Mouse (Mus musculus): Measurements from ENCODE around the gene Tas2r122. TPM values are rescaled to one million over a fixed set of nuclear protein-coding genes. Genes with fewer than 3 reads are reported as not detected.
"Not testable (repeated sequence)": the region's sequence is repeated elsewhere in the genome, so short reads cannot be mapped to it uniquely, and the experiment has no call there.

Tas2r122 gene
- not detected in 2 replicates for polyA plus RNA-seq (2015; fragmentation: Nextera tagmentation; extraction: Ambion mirVana)

DNA sequence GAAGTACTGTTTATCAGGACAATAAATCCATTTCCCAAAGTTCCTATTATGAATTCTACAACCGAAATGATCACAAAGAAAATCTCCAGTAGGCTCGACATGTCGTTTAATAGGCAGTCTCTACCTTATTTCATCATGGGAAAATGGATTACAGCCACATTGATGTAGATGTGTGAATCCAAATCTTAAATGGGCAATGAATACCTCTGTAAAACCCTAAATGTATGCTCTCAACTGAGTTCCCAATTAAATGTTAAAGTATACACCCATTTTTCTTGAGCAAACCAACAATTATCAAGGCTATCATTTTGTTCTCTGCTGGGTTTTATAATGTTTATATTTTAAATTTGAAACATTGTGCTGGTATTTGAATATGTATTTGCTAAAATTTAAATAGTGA, at the start of gene Tas2r122:
Tas2r122 (minus strand) TSS at position 101 of the 400 bp plus-strand sequence.
- Histone ChIP-seq H3K9me3 (replicated peaks) (no peaks in the 10 kb centered on the region), H3K4me3 (no peak within 1 kb of the TSS), H3K4me1 (replicated peaks) (no peaks in the 10 kb centered on the region), H3K27ac (no peak within 1 kb of the TSS), H3K27me3 (no peaks in the 10 kb centered on the region), H3K9ac (no peak within 1 kb of the TSS), H3K4me2 (no peak within 1 kb of the TSS), H3K36me3 (no peaks in the 10 kb centered on the region)
- 67% methylated on average over 3 of the region's 3 CpGs for WGBS
- ATAC-seq (replicated peaks; ENCODE audit: insufficient number of reproducible peaks, insufficient read depth, low FRiP score, low read depth), result no peak

GRCm38 (mm10) chr6:132754430-132754829, 42.7 kb upstream of the Tas2r122 start, which contains the start of gene Tas2r124:
Gene Tas2r124 (plus strand): TSS chr6:132754730.
- no peaks in the 10 kb centered on the region for H3K27me3 ChIP-seq
- no peak for ATAC-seq (replicated peaks; ENCODE audit: insufficient number of reproducible peaks, insufficient read depth, low FRiP score, low read depth)

GRCm38 (mm10) chr6:132750206-132750605, 38.5 kb upstream of the Tas2r122 start:
- H3K36me3 ChIP-seq, result no peaks in the 10 kb centered on the region
- no peak overlapping the region for H3K4me3 ChIP-seq
- 52% methylated on average over 2 of the region's 2 CpGs for WGBS
- H3K27me3 ChIP-seq, result no peaks in the 10 kb centered on the region
- no peak overlapping the region for H3K27ac ChIP-seq
- no peaks in the 10 kb centered on the region for H3K4me1 ChIP-seq (replicated peaks)
- H3K4me2 ChIP-seq, result no peak overlapping the region
- H3K9me3 ChIP-seq (replicated peaks), result no peaks in the 10 kb centered on the region
- ATAC-seq (replicated peaks; ENCODE audit: insufficient number of reproducible peaks, insufficient read depth, low FRiP score, low read depth), result 0 out of 2 replicates have a peak, but pooled peaks have one; percentile 18
- no peak overlapping the region for H3K9ac ChIP-seq

More at GRCm38 (mm10) chr6:132754430-132754829, 42.7 kb upstream of the Tas2r122 start, which contains the start of gene Tas2r124:
- H3K27ac ChIP-seq, result no peak within 1 kb of the TSS
- no peaks in the 10 kb centered on the region for H3K4me1 ChIP-seq (replicated peaks)
- no peaks in the 10 kb centered on the region for H3K9me3 ChIP-seq (replicated peaks)
- no peak within 1 kb of the TSS for H3K9ac ChIP-seq
- H3K4me2 ChIP-seq, result no peak within 1 kb of the TSS
- WGBS, result 82% methylated on average over 1 of the region's 1 CpGs
- no peaks in the 10 kb centered on the region for H3K36me3 ChIP-seq
- H3K4me3 ChIP-seq, result no peak within 1 kb of the TSS

GRCm38 (mm10) chr6:132737935-132738334, 26.2 kb upstream of the Tas2r122 start, which contains the start of gene Tas2r115:
Gene Tas2r115 (minus strand): TSS chr6:132738035.
- 72% methylated on average over 2 of the region's 2 CpGs for WGBS
- no peak within 1 kb of the TSS for H3K4me3 ChIP-seq
- H3K9ac ChIP-seq, result no peak within 1 kb of the TSS
- H3K27ac ChIP-seq, result no peak within 1 kb of the TSS
- no peaks in the 10 kb centered on the region for H3K4me1 ChIP-seq (replicated peaks)
- no peaks in the 10 kb centered on the region for H3K36me3 ChIP-seq
- H3K27me3 ChIP-seq, result no peaks in the 10 kb centered on the region
- no peak within 1 kb of the TSS for H3K4me2 ChIP-seq
- no peak for ATAC-seq (replicated peaks; ENCODE audit: insufficient number of reproducible peaks, insufficient read depth, low FRiP score, low read depth)
- H3K9me3 ChIP-seq (replicated peaks), result no peaks in the 10 kb centered on the region

GRCm38 (mm10) chr6:132700907-132701306, 10.8 kb downstream of the Tas2r122 start, which contains the start of gene Tas2r121:
Gene Tas2r121 (minus strand): TSS chr6:132701007.
- WGBS, result 73% methylated on average over 1 of the region's 1 CpGs
- Histone ChIP-seq H3K36me3 (no peaks in the 10 kb centered on the region), H3K4me2 (no peak within 1 kb of the TSS), H3K9ac (no peak within 1 kb of the TSS), H3K4me1 (replicated peaks) (no peaks in the 10 kb centered on the region), H3K27me3 (no peaks in the 10 kb centered on the region), H3K4me3 (no peak within 1 kb of the TSS), H3K9me3 (replicated peaks) (no peaks in the 10 kb centered on the region), H3K27ac (no peak within 1 kb of the TSS)
- ATAC-seq (replicated peaks; ENCODE audit: insufficient number of reproducible peaks, insufficient read depth, low FRiP score, low read depth), result no peak

- ATAC-seq (replicated peaks; ENCODE audit: insufficient number of reproducible peaks, insufficient read depth, low FRiP score, low read depth); H3K27ac ChIP-seq; H3K9ac ChIP-seq; H3K4me1 ChIP-seq (replicated peaks); H3K4me2 ChIP-seq; H3K4me3 ChIP-seq; H3K36me3 ChIP-seq; H3K27me3 ChIP-seq; H3K9me3 ChIP-seq (replicated peaks): not testable (repeated sequence)
- 63% methylated on average over 7 of the region's 7 CpGs for WGBS
Measured at GRCm38 (mm10) chr6:132691596-132691995, 20.1 kb downstream of the Tas2r122 start.

Other genes with a start within 250 kb of the Tas2r122 start
- gene Prh1, start 142.1 kb downstream of the Tas2r122 start, polyA plus RNA-seq (2015; fragmentation: Nextera tagmentation; extraction: Ambion mirVana), result not detected in 2 replicates
- gene Prp2, start 116.0 kb downstream of the Tas2r122 start, polyA plus RNA-seq (2015; fragmentation: Nextera tagmentation; extraction: Ambion mirVana), result not detected in 2 replicates
- not detected in 2 replicates for gene A630073D07Rik, start 60.4 kb downstream of the Tas2r122 start, polyA plus RNA-seq (2015; fragmentation: Nextera tagmentation; extraction: Ambion mirVana)
- gene Tas2r120, start 55.0 kb downstream of the Tas2r122 start, polyA plus RNA-seq (2015; fragmentation: Nextera tagmentation; extraction: Ambion mirVana), result not detected in 2 replicates
- not detected in 2 replicates for gene Tas2r121, start 10.9 kb downstream of the Tas2r122 start, polyA plus RNA-seq (2015; fragmentation: Nextera tagmentation; extraction: Ambion mirVana)
- not detected in 2 replicates for gene Tas2r115, start 26.1 kb upstream of the Tas2r122 start, polyA plus RNA-seq (2015; fragmentation: Nextera tagmentation; extraction: Ambion mirVana)
- gene Tas2r124, start 42.8 kb upstream of the Tas2r122 start, polyA plus RNA-seq (2015; fragmentation: Nextera tagmentation; extraction: Ambion mirVana), result not detected in 2 replicates
- not detected in 2 replicates for gene Tas2r102, start 50.2 kb upstream of the Tas2r122 start, polyA plus RNA-seq (2015; fragmentation: Nextera tagmentation; extraction: Ambion mirVana)
- gene Tas2r136, start 66.2 kb upstream of the Tas2r122 start, polyA plus RNA-seq (2015; fragmentation: Nextera tagmentation; extraction: Ambion mirVana), result not detected in 2 replicates
- not detected in 2 replicates for gene Tas2r117, start 90.9 kb upstream of the Tas2r122 start, polyA plus RNA-seq (2015; fragmentation: Nextera tagmentation; extraction: Ambion mirVana)
- gene Tas2r123, start 135.2 kb upstream of the Tas2r122 start, polyA plus RNA-seq (2015; fragmentation: Nextera tagmentation; extraction: Ambion mirVana), result not detected in 2 replicates
- gene Tas2r116, start 143.5 kb upstream of the Tas2r122 start, polyA plus RNA-seq (2015; fragmentation: Nextera tagmentation; extraction: Ambion mirVana), result not detected in 2 replicates
- not detected in 2 replicates for gene Tas2r110, start 156.1 kb upstream of the Tas2r122 start, polyA plus RNA-seq (2015; fragmentation: Nextera tagmentation; extraction: Ambion mirVana)
- not detected in 2 replicates for gene Tas2r113, start 181.1 kb upstream of the Tas2r122 start, polyA plus RNA-seq (2015; fragmentation: Nextera tagmentation; extraction: Ambion mirVana)
- not detected in 2 replicates for gene Tas2r125, start 197.7 kb upstream of the Tas2r122 start, polyA plus RNA-seq (2015; fragmentation: Nextera tagmentation; extraction: Ambion mirVana)
- gene Tas2r129, start 239.2 kb upstream of the Tas2r122 start, polyA plus RNA-seq (2015; fragmentation: Nextera tagmentation; extraction: Ambion mirVana), result not detected in 2 replicates
- not detected in 2 replicates for gene Tas2r131, start 246.0 kb upstream of the Tas2r122 start, polyA plus RNA-seq (2015; fragmentation: Nextera tagmentation; extraction: Ambion mirVana)